Mouse (Mus musculus): ENCODE data around the gene Commd7.
A peak's percentile ranks its signal among the peaks of the same experiment; 100 is the strongest.

Commd7 gene

DNA sequence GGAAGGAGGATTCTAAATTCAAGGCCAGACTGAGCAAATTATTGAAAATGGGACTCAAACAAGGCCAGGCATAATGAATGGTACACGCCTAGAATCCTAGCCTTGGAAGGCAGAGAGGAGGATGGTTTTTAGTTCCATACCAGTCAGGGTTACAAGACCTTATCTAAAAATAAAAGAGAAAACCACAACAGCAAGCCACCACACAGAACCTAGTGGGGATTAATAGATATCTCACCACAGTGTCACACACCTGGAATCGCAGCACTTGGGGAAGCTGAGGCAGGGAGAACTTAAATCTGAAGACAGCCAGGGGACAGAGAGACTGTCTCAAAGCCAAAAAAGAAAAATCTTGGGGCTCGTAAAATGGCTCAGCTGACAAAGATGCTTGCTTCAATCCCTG, 1.6 kb downstream of the Commd7 start:
- ATAC-seq (ENCODE audit: insufficient number of reproducible peaks, low FRiP score, low TSS enrichment): no peak

DNA sequence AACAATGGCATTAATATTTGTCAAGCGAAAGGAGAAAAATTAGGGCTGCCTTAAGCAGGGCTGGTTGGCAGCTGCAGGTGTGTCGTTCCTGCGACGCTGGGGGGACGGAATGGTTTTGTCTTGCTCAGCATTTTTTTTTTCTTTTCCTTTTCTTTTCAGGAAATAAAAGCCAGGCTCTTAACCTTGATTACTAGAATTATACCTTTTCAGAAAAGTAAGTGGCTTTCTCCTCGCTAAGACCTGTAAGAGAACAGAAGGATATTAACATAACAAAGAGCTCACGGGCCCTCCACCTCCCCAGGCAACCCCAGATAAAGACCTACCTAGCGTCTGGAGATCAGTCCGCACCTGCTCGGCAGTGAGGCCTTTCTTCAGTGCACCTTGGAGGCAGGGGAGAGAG, 10.1 kb downstream of the Commd7 start:
- no peak for ATAC-seq (ENCODE audit: insufficient number of reproducible peaks, low FRiP score, low TSS enrichment)

DNA sequence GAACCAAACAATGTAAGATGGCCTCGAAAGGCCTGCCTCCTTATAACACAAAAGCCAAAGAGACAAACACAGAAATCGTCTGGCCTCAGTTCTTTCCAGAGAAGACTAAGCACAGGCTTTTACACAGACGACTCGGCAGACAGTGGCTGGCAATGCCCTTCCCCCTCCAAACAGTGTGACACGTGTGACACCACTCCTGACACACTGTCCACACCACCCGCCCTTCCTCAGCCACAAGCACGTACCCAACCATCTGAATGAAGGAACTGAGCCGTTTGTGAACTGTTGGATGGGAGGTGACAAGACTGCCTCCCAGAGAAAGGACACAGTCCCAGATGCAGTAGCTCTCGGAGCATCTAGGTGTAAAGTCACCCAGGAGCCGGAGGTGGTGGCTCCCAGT, 13.7 kb downstream of the Commd7 start:
- no peak for ATAC-seq (ENCODE audit: insufficient number of reproducible peaks, low FRiP score, low TSS enrichment)

DNA sequence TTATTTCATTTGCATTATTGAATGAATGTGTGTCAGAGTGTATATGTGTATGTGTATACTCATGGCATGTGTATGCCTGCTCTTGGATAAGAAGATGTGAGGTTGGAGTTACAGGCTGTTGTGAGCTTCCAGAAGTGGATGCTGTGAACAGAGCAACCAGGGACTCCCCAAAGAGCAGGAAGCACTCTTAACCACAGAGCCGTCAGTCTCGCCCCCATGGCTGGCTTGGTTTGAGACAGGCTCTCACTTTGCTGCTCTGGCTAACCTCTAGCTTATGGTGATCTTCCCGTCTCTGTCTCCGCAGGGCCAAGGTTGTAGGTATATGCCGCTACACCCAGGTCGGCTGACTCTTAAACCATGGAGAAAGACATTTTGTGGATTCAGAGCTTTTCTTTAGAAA, 14.1 kb downstream of the Commd7 start:
- no peak for ATAC-seq (ENCODE audit: insufficient number of reproducible peaks, low FRiP score, low TSS enrichment)

DNA sequence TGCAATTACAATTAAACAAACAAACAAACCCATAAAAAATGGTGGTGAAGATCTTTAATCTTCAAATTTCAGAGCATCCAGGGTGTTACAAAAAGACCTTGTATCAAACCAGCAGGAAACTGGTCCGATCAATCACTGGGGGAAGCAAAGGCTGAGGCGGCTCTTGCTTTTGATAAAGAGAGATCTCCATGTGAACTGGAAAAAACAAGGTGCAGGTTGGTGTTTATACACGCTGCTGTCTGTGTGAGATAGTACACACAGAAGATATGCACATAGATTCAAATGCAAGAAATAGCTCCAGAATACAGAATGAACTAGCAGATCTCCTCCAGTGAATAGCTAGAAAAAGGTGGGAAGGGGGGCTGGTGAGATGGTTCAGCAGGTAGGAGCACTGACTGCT, 15.7 kb downstream of the Commd7 start:
- ATAC-seq (ENCODE audit: insufficient number of reproducible peaks, low FRiP score, low TSS enrichment): no peak

DNA sequence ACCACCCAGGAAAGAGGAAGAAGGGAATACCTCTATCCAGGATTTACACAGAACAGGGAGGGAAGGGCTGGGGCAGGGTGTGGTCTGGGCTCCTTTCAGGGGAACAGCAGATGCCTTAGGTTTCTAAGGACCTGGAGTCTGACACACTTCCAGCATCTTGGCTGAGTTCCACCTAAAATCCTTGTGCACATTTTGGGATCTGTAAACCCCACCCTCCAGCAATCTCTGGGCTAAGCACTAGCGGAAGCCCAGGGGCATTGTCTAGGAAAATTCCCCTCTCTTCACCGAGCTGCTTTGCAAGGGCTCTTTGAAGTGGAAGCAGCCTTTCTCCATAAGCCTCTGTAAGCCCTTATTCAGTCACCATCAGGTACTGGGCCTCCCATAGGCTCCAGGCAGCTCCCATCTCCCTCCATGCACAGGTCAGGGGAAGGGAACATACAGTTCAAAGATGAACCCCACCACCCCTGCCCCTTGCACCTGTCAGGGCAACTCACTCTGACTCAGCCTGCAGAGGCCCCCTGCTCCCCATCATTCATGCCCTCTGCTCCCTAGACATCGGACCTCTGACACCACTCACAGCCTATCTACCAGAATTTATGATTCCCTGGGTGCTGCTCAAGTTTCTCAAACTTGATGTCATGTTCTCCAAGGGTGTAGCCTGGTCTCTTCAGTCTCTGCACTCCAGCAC, 19.8 kb downstream of the Commd7 start:
- no peak for ATAC-seq (ENCODE audit: insufficient number of reproducible peaks, low FRiP score, low TSS enrichment)

DNA sequence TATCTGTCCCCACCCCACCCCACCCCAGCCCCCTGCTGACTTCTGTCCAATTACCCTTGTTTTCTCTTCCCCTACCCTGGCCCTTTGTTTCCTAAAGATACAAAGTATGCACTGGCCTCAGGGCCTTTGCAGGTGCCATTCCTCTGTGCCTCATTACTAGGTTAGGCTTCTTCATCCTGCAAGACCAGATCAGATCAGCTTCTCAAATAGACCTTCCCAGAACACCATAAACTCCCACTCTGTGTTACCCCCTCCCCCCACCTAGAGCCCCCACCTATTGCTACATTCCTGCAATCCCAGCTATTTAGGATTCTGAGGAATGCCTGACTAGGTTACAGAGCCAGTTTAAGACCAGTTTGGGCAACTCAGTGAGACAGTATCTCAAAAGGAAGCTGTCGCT, 20.8 kb downstream of the Commd7 start:
- ATAC-seq (ENCODE audit: insufficient number of reproducible peaks, low FRiP score, low TSS enrichment): no peak

DNA sequence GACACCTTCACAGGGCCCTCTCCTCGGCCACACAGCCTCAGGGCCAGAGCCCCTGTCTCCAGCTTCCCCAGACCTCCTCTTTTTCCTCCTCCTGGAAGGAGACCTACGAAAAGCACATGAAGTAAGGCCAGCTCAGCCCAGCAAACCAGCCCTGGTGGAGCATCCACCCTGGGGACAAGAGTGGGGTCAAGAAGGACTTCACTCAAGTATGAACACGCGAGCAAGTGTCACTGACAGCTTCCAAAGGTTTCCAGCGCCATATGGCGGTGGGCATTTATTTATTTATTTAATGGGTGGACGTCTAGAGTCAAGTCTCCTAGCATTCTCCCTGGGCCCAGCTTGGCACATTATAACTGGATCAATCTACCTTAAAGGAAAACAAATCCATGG, 21.3 kb downstream of the Commd7 start:
- ATAC-seq (ENCODE audit: insufficient number of reproducible peaks, low FRiP score, low TSS enrichment): no peak

DNA sequence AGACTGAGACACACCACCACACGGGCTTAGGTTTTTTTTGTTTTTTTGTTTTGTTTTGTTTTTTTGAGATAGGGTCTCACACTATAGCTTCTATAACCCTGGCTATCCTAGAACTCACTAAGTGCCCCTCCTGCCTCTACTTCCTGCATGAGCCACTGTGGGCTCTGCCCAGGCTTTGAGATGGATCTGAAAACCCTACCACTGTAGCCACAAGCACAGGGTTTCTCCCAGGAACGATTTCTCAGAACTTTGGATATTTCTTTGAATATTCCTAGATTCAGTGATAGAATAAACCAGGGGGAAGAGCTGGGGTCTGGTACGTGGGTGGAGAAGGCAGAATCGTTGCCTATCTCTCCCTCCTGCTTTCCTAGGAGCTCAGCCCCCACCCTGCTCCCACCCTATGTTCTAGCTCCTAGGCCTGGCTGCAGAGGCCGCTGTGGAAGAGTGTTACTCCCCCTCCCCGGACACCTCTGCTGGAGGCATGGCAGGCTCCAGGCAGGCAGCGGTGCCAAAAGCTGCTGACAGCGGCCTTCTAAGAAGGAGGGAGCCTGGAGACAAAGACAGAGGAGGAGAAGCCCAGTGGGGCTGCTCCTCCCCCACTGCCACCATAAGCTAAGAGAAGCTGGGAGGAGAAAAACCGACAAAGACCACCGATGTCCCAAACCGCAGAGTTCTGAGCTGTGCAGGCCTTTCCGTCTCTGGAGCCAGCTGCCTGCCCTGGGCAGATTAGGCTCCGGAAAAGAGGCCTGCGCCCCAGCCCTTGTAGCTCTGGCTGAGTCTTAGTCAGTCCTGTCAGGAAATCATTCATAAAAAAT, 21.9 kb downstream of the Commd7 start:
- ATAC-seq (ENCODE audit: insufficient number of reproducible peaks, low FRiP score, low TSS enrichment): no peak

DNA sequence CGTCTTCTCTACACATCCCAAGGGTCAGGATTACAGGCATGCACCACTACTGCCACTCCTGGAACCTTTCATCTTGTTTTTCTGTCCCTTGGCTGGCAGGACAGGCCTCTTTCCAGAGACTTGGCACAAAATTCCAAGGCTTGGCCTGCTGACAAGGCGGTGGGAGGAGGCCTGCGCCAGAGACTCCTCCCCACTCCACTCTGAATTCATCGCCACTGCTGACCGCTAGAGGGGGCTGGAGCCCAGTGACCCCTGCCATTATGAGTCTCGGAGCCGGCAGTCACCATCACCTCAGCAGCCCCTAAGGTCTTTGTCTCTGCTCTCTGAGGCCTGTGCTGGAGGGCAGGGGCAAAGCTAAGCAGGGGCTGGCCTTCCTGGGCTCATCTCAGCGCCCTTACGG, 23.0 kb downstream of the Commd7 start:
- peak; percentile 59 for ATAC-seq (ENCODE audit: insufficient number of reproducible peaks, low FRiP score, low TSS enrichment)

DNA sequence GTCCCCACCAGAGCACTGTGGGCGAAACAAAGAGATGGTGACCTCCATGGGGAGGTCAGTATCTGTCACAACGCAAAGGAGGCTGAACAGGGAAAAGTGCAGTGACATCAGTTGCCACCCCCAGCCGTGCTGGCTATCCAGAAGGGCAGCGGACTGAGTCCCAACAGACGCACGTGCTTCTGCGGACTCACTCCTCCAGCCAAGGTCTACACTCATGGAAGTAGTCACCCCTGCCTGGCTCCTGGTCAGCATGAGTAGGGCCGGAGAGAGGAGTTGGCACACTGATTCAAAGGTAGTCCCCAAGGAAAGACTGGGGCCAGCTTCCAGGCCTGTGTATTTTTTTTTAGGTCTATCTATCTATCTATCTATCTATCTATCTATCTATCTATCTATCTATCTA, 23.5 kb downstream of the Commd7 start:
- ATAC-seq (ENCODE audit: insufficient number of reproducible peaks, low FRiP score, low TSS enrichment): no peak

DNA sequence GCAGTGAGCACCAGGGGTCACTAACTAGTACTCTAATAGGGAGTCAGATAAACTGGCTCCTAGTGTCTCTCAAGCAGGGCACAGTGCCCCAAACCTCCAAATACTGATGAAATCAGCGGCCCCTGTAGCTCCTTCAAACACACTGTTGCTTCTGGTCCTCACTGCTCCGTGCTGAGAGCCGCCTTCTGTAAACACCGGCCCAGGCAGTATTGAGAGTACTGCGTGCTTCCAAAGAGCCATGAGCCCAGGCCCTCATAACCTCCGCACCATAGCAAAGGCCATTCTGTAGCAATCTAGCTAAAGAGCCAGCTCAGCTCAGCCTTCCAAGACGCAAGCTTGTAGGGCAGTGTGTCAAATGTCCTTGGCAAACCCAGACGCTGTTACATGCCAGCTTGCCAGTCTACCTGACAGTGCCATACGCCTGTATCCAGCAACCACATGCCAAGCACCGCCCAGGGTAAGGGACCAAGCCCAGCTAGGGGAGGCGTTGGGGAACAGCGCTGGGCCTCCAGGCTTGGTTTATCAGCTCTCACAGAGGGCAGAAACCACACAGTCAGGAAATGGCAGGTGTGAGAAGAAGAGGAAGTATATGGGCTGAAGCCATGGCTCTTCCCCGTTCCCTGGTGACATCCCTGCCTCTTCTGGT, 24.6 kb downstream of the Commd7 start:
- peak; percentile 65 for ATAC-seq (ENCODE audit: insufficient number of reproducible peaks, low FRiP score, low TSS enrichment)

DNA sequence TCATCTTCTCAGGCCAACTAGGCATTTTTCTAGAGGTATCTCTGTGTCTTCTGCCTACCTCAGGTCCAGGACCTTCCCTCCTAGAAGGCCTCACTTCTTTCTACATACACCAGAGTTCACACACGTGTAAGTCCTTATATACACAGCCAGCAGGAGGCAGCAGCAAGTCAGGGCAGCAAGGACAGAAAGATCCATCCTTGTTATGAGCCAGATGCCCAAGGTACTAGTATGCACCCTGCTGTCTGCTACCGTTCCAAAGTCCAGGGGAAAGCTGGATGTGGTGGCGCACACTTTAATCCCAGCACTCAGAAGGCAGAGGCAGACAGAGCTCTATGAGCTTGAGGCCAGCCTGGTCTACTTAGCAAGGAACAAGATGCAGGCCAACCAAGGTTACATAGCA, 26.2 kb downstream of the Commd7 start:
- ATAC-seq (ENCODE audit: insufficient number of reproducible peaks, low FRiP score, low TSS enrichment): no peak

DNA sequence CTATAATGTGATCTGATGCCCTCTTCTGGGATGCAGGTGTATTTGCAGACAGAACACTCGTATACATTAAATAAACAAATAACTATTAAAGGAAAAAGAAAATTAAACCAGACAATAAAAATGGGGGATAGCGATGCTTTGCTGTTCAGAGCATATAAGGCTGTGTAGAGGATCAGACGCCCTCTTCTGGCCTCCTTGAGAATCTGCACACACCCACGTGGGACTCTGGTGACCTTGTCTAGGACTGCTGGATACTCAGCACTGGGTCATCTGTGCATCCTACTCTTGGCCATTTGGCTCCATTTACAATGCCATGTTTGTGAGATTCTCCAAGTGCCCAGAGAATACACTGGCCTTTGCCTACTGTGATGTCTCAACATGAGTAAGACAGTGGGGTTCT, 28.9 kb downstream of the Commd7 start:
- ATAC-seq (ENCODE audit: insufficient number of reproducible peaks, low FRiP score, low TSS enrichment): no peak

DNA sequence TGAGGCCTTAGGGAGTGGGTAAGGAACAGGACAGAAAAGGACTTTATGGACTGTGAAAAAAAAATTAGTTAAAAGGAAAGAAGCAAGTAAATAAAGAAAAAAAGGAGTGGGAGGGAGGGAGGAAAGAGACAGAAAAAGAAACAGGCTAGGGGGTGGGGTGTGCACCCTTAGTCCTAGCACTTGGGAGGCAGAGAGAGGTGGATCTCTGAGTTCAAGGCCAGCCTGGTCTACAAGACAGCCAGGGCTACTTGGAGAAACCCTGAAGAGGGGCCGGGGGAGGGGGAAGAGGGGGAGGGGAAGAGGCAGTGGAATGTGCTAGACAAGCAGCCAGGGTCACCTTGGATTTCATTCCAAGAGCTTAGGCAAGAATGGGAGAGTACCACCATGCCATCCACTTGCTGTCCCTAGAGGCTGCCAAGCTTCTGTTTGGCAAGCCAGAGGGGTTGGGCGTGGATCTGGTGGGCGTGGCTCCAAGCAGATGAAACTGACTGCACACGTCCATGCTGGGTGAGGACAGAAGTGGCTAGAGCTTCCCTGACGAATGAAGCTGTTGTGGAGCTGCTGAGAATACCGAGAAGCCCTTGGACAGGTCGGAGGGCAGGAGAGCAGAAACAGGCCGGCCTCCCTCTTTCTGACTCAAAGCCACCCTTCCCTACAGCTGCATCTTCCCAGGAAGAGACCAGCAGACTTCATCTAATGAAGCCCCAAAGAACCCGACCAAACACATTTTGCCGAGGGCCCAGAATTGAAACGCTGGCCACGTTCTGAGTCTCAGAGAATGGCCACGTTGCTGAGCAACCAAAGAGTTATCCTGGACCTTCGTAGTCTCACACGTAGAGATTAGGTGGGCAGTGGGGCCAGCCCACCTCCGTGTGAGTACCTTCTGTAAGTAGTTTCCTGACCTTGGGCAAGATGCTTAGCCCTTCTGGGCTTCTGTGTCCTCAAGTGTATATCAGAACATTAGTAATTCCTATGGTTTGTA, 31.6 kb downstream of the Commd7 start:
- no peak for ATAC-seq (ENCODE audit: insufficient number of reproducible peaks, low FRiP score, low TSS enrichment)

DNA sequence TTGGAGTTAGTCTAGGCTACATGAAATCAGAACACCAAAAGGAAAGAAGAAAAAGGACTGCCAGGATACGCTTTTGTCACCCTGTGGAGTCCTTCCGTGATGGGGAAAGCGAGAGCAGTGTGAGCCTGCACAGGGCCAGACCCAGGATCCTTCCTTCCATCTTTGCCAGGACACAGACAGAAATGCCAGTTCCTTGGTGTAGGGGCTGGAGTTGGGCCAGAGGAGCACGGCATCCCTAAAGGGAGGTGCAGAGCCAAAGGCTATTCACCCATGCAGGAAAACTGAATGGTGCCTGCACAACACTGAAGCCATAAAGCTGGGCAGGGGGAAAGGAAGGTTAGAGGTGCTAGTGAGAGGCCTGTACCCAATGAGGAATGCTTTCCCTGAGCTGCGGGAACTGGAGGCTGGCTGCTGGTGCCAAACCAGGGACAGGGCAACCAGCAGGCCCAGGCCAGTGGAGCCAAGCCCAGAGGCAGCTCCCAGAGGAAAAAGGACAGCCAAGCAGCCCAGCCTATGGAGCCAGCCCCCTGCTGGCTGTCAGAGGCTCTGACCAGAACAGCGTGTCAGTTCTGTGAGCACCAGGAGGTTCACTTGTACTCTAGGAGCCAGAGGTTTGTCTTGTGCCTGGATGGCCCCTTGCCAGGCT, 32.4 kb downstream of the Commd7 start:
- ATAC-seq (ENCODE audit: insufficient number of reproducible peaks, low FRiP score, low TSS enrichment): peak; percentile 34; the same call in 1 of the 2 replicates

DNA sequence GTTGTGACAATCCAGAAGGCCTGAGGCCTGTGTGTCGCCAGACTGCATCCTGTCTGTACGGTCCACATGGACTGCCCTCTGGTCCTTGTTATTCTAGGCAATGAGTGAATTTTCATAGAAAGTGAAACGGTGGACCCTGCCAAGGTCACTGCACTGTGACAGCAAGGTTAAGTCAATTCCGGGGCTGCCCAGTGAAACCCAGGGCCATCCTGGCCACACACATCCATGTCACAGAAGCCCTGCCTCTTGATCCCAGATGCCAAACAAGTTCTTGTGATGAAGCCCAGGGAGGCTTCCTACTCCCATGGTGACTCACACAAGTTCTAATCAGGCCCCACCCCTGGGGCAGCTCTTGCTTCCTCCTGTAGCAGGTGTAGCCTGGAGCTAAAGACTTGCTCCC, 35.0 kb downstream of the Commd7 start:
- no peak for ATAC-seq (ENCODE audit: insufficient number of reproducible peaks, low FRiP score, low TSS enrichment)

DNA sequence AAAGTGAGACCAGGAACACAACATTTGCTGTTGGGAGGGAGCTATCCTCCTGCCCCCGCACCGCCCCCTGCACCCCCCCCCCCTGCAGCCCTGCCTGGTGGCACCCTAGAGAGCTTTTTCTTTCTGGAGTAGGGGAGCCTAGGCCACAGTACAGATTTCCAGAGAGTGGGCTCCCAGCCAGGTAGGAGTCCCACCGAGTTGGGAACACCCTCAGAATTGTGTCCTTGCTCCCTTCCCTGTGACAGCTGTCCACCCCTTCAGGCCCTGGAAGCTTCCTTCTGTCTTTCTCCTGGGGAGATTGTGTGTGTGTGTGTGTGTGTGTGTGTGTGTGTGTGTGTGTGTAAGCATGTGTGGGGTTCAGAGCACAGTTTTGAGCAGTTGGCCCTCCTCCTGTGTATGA, 35.6 kb downstream of the Commd7 start:
- ATAC-seq (ENCODE audit: insufficient number of reproducible peaks, low FRiP score, low TSS enrichment): no peak

DNA sequence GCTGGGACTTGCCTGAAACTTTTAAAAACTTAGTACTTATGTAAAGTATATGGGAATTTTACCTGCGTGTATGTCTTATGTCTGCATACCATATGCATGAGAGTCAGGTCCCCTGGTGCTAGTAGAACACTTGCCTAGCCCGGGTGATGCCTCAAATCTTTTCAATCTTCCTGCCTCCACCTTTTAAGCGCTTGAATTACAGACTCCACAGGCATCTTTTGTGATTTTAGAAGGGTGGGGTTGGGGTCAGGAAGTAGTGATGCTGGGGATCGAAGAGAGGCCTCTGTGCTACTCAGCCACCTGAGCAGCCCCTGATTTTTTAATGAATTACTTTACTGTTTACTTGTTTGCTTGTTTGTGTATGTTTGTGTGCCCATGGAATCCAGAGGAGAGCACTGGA, 37.6 kb downstream of the Commd7 start:
- ATAC-seq (ENCODE audit: insufficient number of reproducible peaks, low FRiP score, low TSS enrichment): no peak

DNA sequence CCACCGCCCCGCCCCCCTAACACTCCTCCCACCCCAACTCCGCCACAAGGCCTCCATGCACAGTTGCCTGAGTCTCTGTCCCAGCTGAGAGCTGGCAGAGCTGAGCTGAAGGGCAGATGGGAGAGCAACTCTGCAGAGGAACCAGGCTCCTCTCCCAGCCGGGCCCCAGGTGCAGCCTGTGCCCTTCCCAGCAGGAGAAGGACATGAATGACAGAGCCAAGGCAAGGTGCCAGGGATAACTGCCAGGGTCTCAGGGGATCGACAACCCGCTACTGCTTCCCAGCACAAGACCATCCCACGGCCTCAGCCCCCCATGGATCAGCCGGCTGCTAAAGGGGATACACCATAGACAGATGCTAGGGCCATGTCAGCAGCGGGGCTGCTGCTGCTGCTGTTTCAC, 39.4 kb downstream of the Commd7 start:
- peak; percentile 91 for ATAC-seq (ENCODE audit: insufficient number of reproducible peaks, low FRiP score, low TSS enrichment)
